Mouse (Mus musculus) CH12.LX (cell line): ENCODE data around the gene D8Ertd738e. TPM values are rescaled to one million over a fixed set of nuclear protein-coding genes. Genes with fewer than 3 reads are reported as not detected.

Experiments used
- DNase-seq: peaks from one replicate; pipeline ENCODE4 v3.0.0-alpha.2; 2013; ENCODE audit errors: extremely low read depth
- H3K27ac ChIP-seq: 2 replicates; pipeline ENCODE4 v1.5.1; 2012; ENCODE audit warnings: low read depth, mild to moderate bottlenecking, control low read depth, moderate library complexity; ENCODE audit not compliant: insufficient read depth
- H3K27me3 ChIP-seq: replicated peaks from 2 replicates; pipeline ENCODE3; 2012; ENCODE audit warnings: inconsistent platforms
- H3K36me3 ChIP-seq, 2 experiments: replicated peaks in 1 of 2; 2 replicates each; pipeline versions ENCODE3 to v1.6.1; 2012; ENCODE audit warnings: inconsistent platforms in 1 of 2, low read length in 1 of 2, mild to moderate bottlenecking in 1 of 2, mixed read lengths in 1 of 2, moderate library complexity in 1 of 2; ENCODE audit not compliant: control insufficient read depth in 1 of 2, insufficient read depth in 1 of 2
- H3K4me1 ChIP-seq, 2 experiments: 2 replicates each; pipeline ENCODE4 v1.6.1; 2012; ENCODE audit warnings: inconsistent platforms in 1 of 2, moderate library complexity in 1 of 2; ENCODE audit not compliant: insufficient read depth in 2 of 2, control insufficient read depth in 1 of 2
- H3K4me2 ChIP-seq: 2 replicates; pipeline ENCODE4 v1.6.1; 2012; ENCODE audit warnings: low read depth, mild to moderate bottlenecking, control low read depth; ENCODE audit not compliant: poor library complexity, insufficient read depth, severe bottlenecking
- H3K4me3 ChIP-seq, 3 experiments: fragments of 150-350 bp in 1 of 3; sonication (generic) in 1 of 3; replicated peaks in 1 of 3; 2 replicates each; pipeline versions ENCODE3 to v1.5.1; 2011 to 2012; ENCODE audit warnings: low read depth in 2 of 3, low read length in 2 of 3, mild to moderate bottlenecking in 2 of 3, moderate library complexity in 2 of 3, control low read depth in 1 of 3, improper control_type of control experiment in 1 of 3, inconsistent platforms in 1 of 3, mixed read lengths in 1 of 3; ENCODE audit not compliant: poor library complexity in 1 of 3
- H3K79me2 ChIP-seq: replicated peaks from 2 replicates; pipeline ENCODE4 v1.6.1; 2012; ENCODE audit warnings: mild to moderate bottlenecking, moderate library complexity; ENCODE audit not compliant: control insufficient read depth, poor library complexity, insufficient read depth, severe bottlenecking; ENCODE audit errors: extremely low read depth
- H3K9ac ChIP-seq: 2 replicates; pipeline ENCODE4 v1.6.1; 2012; ENCODE audit warnings: low read depth, mild to moderate bottlenecking, control low read depth, moderate library complexity; ENCODE audit not compliant: insufficient read depth
- H3K9me3 ChIP-seq: replicated peaks from 2 replicates; pipeline ENCODE3; 2012; ENCODE audit warnings: low read length, inconsistent platforms, mixed read lengths
- BHLHE40 ChIP-seq: IDR thresholded peaks from 2 replicates; pipeline ENCODE4 v1.6.1; 2011; ENCODE audit warnings: mild to moderate bottlenecking, low read depth, low read length, improper control_type of control experiment
- ELF1 ChIP-seq: IDR thresholded peaks from 2 replicates; pipeline ENCODE4 v1.6.1; 2014; ENCODE audit warnings: low read depth, mild to moderate bottlenecking, inconsistent platforms, low read length, improper control_type of control experiment
- EP300 ChIP-seq: IDR thresholded peaks from 2 replicates; pipeline ENCODE4 v1.6.1; 2011; ENCODE audit warnings: low read length, improper control_type of control experiment
- ETS1 ChIP-seq: conservative IDR thresholded peaks from 2 replicates; pipeline ENCODE4 v1.6.1; 2012; ENCODE audit warnings: low read depth, mild to moderate bottlenecking, inconsistent platforms, low read length, improper control_type of control experiment, moderate library complexity
- JUN ChIP-seq: IDR thresholded peaks from 2 replicates; pipeline ENCODE4 v1.6.1; 2011; ENCODE audit warnings: low read depth, mild to moderate bottlenecking, low read length, improper control_type of control experiment, moderate library complexity; ENCODE audit not compliant: insufficient read depth
- JUND ChIP-seq: conservative IDR thresholded peaks from 2 replicates; pipeline ENCODE4 v1.6.1; 2011; ENCODE audit warnings: low read depth, low read length, improper control_type of control experiment
- MAFK ChIP-seq: IDR thresholded peaks from 2 replicates; pipeline ENCODE4 v1.6.1; 2011; ENCODE audit warnings: low read length, improper control_type of control experiment; ENCODE audit not compliant: insufficient replicate concordance
- MAX ChIP-seq: IDR thresholded peaks from 2 replicates; pipeline ENCODE4 v1.6.1; 2011; ENCODE audit warnings: low read length, improper control_type of control experiment
- MAZ ChIP-seq: IDR thresholded peaks from 2 replicates; pipeline ENCODE4 v1.6.1; 2012; ENCODE audit warnings: low read depth, mild to moderate bottlenecking, inconsistent platforms, low read length, improper control_type of control experiment, moderate library complexity
- MXI1 ChIP-seq: IDR thresholded peaks from 2 replicates; pipeline ENCODE4 v1.6.1; 2011; ENCODE audit warnings: mild to moderate bottlenecking, low read depth, low read length, improper control_type of control experiment
- MYC ChIP-seq: IDR thresholded peaks from 2 replicates; pipeline ENCODE4 v1.6.1; 2011; ENCODE audit warnings: low read depth, mild to moderate bottlenecking, improper control_type of control experiment, low read length
- NRF1 ChIP-seq: IDR thresholded peaks from 2 replicates; pipeline ENCODE4 v1.6.1; 2014; ENCODE audit warnings: low read depth, mild to moderate bottlenecking, inconsistent platforms, low read length, improper control_type of control experiment, moderate library complexity
- POLR2A ChIP-seq: IDR thresholded peaks from 2 replicates; pipeline ENCODE4 v1.6.1; 2011; ENCODE audit warnings: low read depth, mild to moderate bottlenecking, improper control_type of control experiment, low read length
- POLR2AphosphoS2 ChIP-seq: IDR thresholded peaks from 2 replicates; pipeline ENCODE4 v1.6.1; 2011; ENCODE audit warnings: low read depth, low read length, improper control_type of control experiment
- RCOR1 ChIP-seq: conservative IDR thresholded peaks from 2 replicates; pipeline ENCODE4 v1.6.1; 2012; ENCODE audit warnings: low read depth, mild to moderate bottlenecking, inconsistent platforms, low read length, improper control_type of control experiment
- SIN3A ChIP-seq: IDR thresholded peaks from 2 replicates; pipeline ENCODE4 v1.6.1; 2012; ENCODE audit warnings: low read length, improper control_type of control experiment, inconsistent platforms
- SMC3 ChIP-seq: IDR thresholded peaks from 2 replicates; pipeline ENCODE4 v1.6.1; 2011; ENCODE audit warnings: low read depth, low read length, improper control_type of control experiment
- UBTF ChIP-seq: IDR thresholded peaks from 2 replicates; pipeline ENCODE4 v1.6.1; 2012; ENCODE audit warnings: low read depth, mild to moderate bottlenecking, inconsistent platforms, low read length, improper control_type of control experiment, moderate library complexity
- ZKSCAN1 ChIP-seq: IDR thresholded peaks from 2 replicates; pipeline ENCODE4 v1.6.1; 2012; ENCODE audit warnings: low read depth, inconsistent platforms, low read length, improper control_type of control experiment, borderline replicate concordance
- ZNF384 ChIP-seq: IDR thresholded peaks from 2 replicates; pipeline ENCODE4 v1.6.1; 2012; ENCODE audit warnings: low read depth, low read length, improper control_type of control experiment, inconsistent platforms
- dilution Hi-C: fragments of 300-500 bp; cut with MboI; formaldehyde crosslinking; loops from 2 replicates; pipeline ENCODE4 v1.14.3; 2020; ENCODE audit warnings: low sequenced_read_pairs; ENCODE audit not compliant: extremely low pct_unique_long_range_greater_than_20kb, extremely low pct_ligation_motif_present
- in situ Hi-C: fragments of 300-500 bp; cut with MboI; formaldehyde crosslinking; loops from 3 replicates; pipeline ENCODE4 v1.14.3; 2019; ENCODE audit warnings: low sequenced_read_pairs, low pct_ligation_motif_present, low pct_unique_long_range_greater_than_20kb, mixed read lengths
- polyA plus RNA-seq: library from polyadenylated mRNA; unstranded; fragments of >175 nt; gene quantifications from 2 replicates; pipeline ENCODE4 v1.2.1, GENCODE M21; 2012; ENCODE audit warnings: low read depth; ENCODE audit not compliant: insufficient read length
- total RNA-seq, 2 experiments: library from RNA; depleted of rRNA; stranded (reverse); fragments of 300-350 nt in 1 of 2; fragments of >200 nt in 1 of 2; gene quantifications; 2 replicates each; pipeline ENCODE4 v1.2.3; 2012 to 2014

D8Ertd738e gene
- total and polyA plus RNA-seq, 3 experiments: 213 to 225 (median 217) TPM

DNA sequence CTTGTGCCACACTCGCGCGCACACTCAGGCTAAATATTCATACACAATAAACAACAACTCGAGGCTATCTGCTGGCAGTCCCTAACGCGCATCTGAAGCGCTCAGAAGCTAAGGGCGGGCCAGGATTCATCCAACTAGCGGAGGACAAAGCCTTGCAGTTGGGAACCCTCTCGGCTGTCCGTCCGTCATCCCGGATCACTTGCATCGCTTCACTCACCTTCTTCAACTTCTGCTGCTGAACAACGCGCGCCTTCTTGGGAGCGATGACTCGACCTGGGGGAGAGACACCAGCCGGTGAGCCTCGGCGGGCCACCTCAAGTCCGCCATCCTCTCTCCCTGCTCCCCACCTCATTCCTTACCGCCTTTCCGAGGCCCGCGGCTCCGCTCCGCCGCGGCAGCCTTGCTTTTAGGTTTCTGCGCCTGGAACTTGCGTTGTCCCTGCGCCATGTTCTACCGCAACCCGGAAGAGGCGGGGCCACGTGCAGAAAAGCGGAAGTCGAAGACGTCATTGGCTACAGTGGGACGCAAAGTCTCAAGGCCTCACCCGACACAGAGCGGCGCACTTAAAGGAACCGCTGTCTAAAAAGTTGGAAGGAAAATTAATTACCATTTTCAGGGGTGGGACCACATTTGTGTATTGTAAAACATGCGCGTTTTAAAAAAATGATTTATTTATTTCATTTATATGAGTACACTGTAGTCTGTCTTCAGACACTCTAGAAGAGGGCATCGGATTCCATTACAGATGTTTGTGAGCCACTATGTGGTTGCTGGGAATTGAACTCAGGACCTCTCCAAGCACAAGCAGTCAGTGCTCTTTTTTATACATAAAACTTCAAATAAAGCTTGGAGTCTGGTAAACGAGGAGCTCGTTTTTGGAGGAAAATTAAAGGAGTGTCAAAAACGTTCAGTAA is at the start of gene D8Ertd738e (continued):
- no peak for TF ChIP-seq UBTF

DNA sequence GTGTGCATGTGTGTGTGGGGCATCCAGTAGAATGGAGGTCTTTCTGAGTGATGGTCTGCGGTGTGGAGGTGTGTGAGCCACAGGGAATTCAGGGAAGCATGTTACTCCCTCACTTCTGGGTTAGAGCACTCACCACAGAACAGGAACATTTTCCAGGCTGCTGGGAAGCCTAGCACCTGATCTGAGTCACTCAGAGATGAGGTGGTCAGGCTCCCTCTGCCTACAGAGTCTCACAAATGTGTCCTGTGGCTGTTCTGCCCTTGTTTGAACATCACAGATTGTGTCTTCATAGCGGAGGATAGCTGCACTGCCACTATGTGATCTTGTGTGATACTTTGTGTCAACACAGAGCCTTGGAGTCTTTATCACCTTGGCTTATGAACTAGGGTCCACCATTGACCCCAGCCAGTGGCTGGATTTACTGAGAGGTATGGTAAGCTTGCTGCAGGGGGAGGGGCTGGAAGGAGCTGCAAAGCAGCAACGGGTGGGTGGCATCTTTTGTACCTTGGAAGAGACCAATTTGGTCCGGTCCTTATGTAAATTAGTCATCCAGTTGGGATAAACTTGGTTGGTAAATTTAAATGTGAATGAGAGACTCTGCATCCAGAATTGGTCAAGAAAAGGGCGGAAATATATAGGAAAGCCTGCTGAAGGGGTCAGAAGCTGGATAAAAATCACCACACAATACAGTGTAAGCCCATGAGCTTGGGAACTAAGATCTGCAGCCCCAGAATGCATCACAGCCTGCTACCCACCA is 47.7 kb upstream of the D8Ertd738e start:
- H3K4me2 ChIP-seq: no peak overlapping the region
- in situ Hi-C loops (no loop called here), dilution Hi-C loops (no loop called here)
- no peak overlapping the region for H3K4me3 ChIP-seq
- TF ChIP-seq POLR2AphosphoS2 (no peak), BHLHE40 (no peak), MYC (no peak), SMC3 (no peak), ELF1 (no peak), JUN (no peak), MAFK (no peak), POLR2A (no peak), EP300 (no peak), MAX (no peak), ZNF384 (no peak), ETS1 (no peak), ZKSCAN1 (no peak), JUND (no peak), MAZ (no peak), NRF1 (no peak), SIN3A (no peak), MXI1 (no peak), RCOR1 (no peak)
- peaks cover 94% of the 10 kb centered on the region for H3K27me3 ChIP-seq
- no peaks in the 10 kb centered on the region for H3K36me3 ChIP-seq
- H3K79me2 ChIP-seq: no peaks in the 10 kb centered on the region
- H3K9me3 ChIP-seq: peaks cover 12% of the 10 kb centered on the region
- H3K27ac ChIP-seq: no peak overlapping the region
- DNase-seq: no peak
- no peaks in the 10 kb centered on the region for H3K4me1 ChIP-seq
- no peak overlapping the region for H3K9ac ChIP-seq
